Comparison of ENCODE assay signal across 12 mouse cellular contexts in genomic region chr8:85381926-85382325, GRCm38 (mm10). TPM values are rescaled to one million over a fixed set of nuclear protein-coding genes. Genes with fewer than 3 reads are reported as not detected.
DNase-seq lines count a peak whose midpoint lies in the region; ATAC-seq lines count a peak whose summit lies in the region.
"Had no signal": no experiment of that assay in that cellular context is flagged by ENCODE, and none has a peak within 500 bp of the region (broad histone marks: within the 10 kb centered on the region; RNA-seq: fewer than 3 reads in every experiment).

No protein-coding gene starts in this region.

- no peaks in the 10 kb centered on the region for H3K9me3 ChIP-seq in erythroblast, embryonic 14.5 days (ENCODE audit: control insufficient read depth, low read length)
- H3K9me3 ChIP-seq in embryonic facial prominence, embryonic 10.5 days, result no peaks in the 10 kb centered on the region
- no peaks in the 10 kb centered on the region for H3K9me3 ChIP-seq in liver, embryonic 12.5 days (replicated peaks)
- H3K9me3 ChIP-seq: embryonic facial prominence, embryonic 13.5 days; hindbrain, embryonic 10.5 days had no signal

- H3K27ac ChIP-seq in embryonic facial prominence, embryonic 10.5 days (replicated peaks), result peak overlapping the region; percentile 12; the same call in 1 of the 2 replicates
- H3K27ac ChIP-seq in liver, embryonic 12.5 days, result peak overlapping the region; percentile 100
- H3K27ac ChIP-seq: macrophage had no signal

- 82% methylated on average over 4 of the region's 4 CpGs for WGBS in embryonic facial prominence, embryonic 10.5 days
- 39% methylated on average over 4 of the region's 4 CpGs for WGBS in liver, embryonic 12.5 days (ENCODE audit: insufficient replicate concordance)

- peak overlapping the region; percentile 82 for H3K9ac ChIP-seq in liver, embryonic 12.5 days
- H3K9ac ChIP-seq: embryonic facial prominence, embryonic 13.5 days had no signal

- peaks cover 85% of the 10 kb centered on the region for H3K4me1 ChIP-seq in erythroblast, embryonic 14.5 days (ENCODE audit: control insufficient read depth)
- peaks cover 25% of the 10 kb centered on the region for H3K4me1 ChIP-seq in embryonic facial prominence, embryonic 10.5 days
- H3K4me1 ChIP-seq in liver, embryonic 12.5 days, result peaks cover 83% of the 10 kb centered on the region

- no peak for ATAC-seq in erythroblast, adult 5-6 weeks (replicated peaks; ENCODE audit: low FRiP score, poor library complexity, severe bottlenecking)
- ATAC-seq in liver, embryonic 12.5 days, result no peak
- ATAC-seq: intestine, postnatal 0 days had no signal

- peak overlapping the region; percentile 77 for H3K4me2 ChIP-seq in liver, embryonic 12.5 days
- H3K4me2 ChIP-seq: embryonic facial prominence, embryonic 13.5 days had no signal

- peaks cover 23% of the 10 kb centered on the region for H3K36me3 ChIP-seq in erythroblast, embryonic 14.5 days (ENCODE audit: control insufficient read depth)
- H3K36me3 ChIP-seq in embryonic facial prominence, embryonic 10.5 days (replicated peaks), result no peaks in the 10 kb centered on the region
- H3K36me3 ChIP-seq in liver, embryonic 12.5 days, result 0 out of 2 replicates have a peak, but pooled peaks cover 1% of the 10 kb centered on the region
- H3K36me3 ChIP-seq: embryonic facial prominence, embryonic 13.5 days; hindbrain, embryonic 10.5 days had no signal

- H3K27me3 ChIP-seq in erythroblast, embryonic 14.5 days (ENCODE audit: control insufficient read depth), result no peaks in the 10 kb centered on the region
- H3K27me3 ChIP-seq in embryonic facial prominence, embryonic 10.5 days (replicated peaks; ENCODE audit: low read depth, poor library complexity, severe bottlenecking), result no peaks in the 10 kb centered on the region
- no peaks in the 10 kb centered on the region for H3K27me3 ChIP-seq in liver, embryonic 12.5 days (replicated peaks)
- H3K27me3 ChIP-seq: embryonic facial prominence, embryonic 13.5 days had no signal

- H3K4me3 ChIP-seq in erythroblast, embryonic 14.5 days (replicated peaks), result peak overlapping the region; percentile 75
- H3K4me3 ChIP-seq in embryonic facial prominence, embryonic 10.5 days, result no peak overlapping the region
- H3K4me3 ChIP-seq in liver, embryonic 12.5 days, result peak overlapping the region; percentile 67
- H3K4me3 ChIP-seq: embryonic facial prominence, embryonic 13.5 days; hindbrain, embryonic 10.5 days had no signal

- DNase-seq in layer of hippocampus, adult 9-11 months, result peak; percentile 34
- no peak for DNase-seq in layer of hippocampus, adult 9-10 months (ENCODE audit: low spot score)
- DNase-seq in embryonic facial prominence, embryonic 10.5 days (ENCODE audit: low spot score), result no peak
- DNase-seq in adrenal gland, postnatal 25 days, result no peak
- no peak for DNase-seq in urinary bladder, postnatal 25 days (ENCODE audit: low spot score)

RNA-seq across cellular contexts. Expression of gene Mylk3, which starts 4.2 kb away (rescaled TPM):
- 8.6 and 10.8 TPM in 2 replicates for polyA plus RNA-seq in erythroblast, embryonic 14.5 days (2012)
- 48.0 and 94.9 TPM in 2 replicates for total RNA-seq in erythroblast, adult 5-6 weeks (2015; ENCODE audit: low replicate concordance)
- total RNA-seq in erythroblast, adult 5-6 weeks (2017; ENCODE audit: low replicate concordance), result 229 and 257 TPM in 2 replicates
- 2.6 TPM in 2 replicates for polyA plus RNA-seq in embryonic facial prominence, embryonic 10.5 days (2016; fragmentation: Nextera tagmentation; extraction: Ambion mirVana)
- 40.7 and 42.5 TPM in 2 replicates for polyA plus RNA-seq in liver, embryonic 12.5 days (2016; fragmentation: Nextera tagmentation; extraction: Ambion mirVana)
- total RNA-seq in adrenal gland, postnatal 25 days (2021), result 0.61 TPM in 1 of 2 replicates, not detected in the other

RNA-seq across cellular contexts. Expression of gene 4921524J17Rik, which starts 50.7 kb away (rescaled TPM):
- 2.1 and 2.7 TPM in 2 replicates for polyA plus RNA-seq in erythroblast, embryonic 14.5 days (2012)
- total RNA-seq in erythroblast, adult 5-6 weeks (2015; ENCODE audit: low replicate concordance), result 9.4 and 22.5 TPM in 2 replicates
- 8.3 and 15.9 TPM in 2 replicates for total RNA-seq in erythroblast, adult 5-6 weeks (2017; ENCODE audit: low replicate concordance)
- 43.3 and 44.4 TPM in 2 replicates for polyA plus RNA-seq in embryonic facial prominence, embryonic 10.5 days (2016; fragmentation: Nextera tagmentation; extraction: Ambion mirVana)
- 23.8 and 25.3 TPM in 2 replicates for polyA plus RNA-seq in liver, embryonic 12.5 days (2016; fragmentation: Nextera tagmentation; extraction: Ambion mirVana)
- 29.9 and 58.2 TPM in 2 replicates for total RNA-seq in adrenal gland, postnatal 25 days (2021)
